Mouse (Mus musculus): ENCODE data around the gene Dact3. TPM values are rescaled to one million over a fixed set of nuclear protein-coding genes. Genes with fewer than 3 reads are reported as not detected.
A peak's percentile ranks its signal among the peaks of the same experiment; 100 is the strongest.

The Dact3 gene
- polyA plus RNA-seq, 1 experiment = 169 TPM

DNA sequence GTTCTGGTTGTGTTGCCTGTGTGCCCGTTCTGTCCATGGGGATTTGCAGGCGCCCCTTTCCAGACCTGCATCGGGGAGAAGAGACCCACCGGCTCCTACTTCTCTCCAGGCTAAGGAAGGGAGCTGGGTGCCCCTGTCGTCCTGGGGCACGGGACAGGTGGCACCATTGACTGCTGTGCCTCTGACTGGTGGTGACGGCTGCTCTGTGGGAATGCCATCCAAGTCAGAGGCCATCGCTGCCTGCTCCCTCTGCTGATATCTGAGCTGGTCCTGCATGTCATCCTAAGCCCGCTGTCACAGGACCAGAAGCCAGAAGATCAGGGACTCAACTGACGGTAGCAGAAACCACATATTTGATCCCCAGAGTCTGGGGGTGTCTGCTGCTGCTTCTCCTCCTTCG, 33.7 kb downstream of the Dact3 start:
- no peak for TF ChIP-seq POLR2A (IDR thresholded peaks at IDR 0.05; ENCODE audit: extremely low read depth, insufficient read depth, low read length)
- TF ChIP-seq CTCF (IDR thresholded peaks at IDR 0.05; ENCODE audit: extremely low read depth, insufficient read depth, low read length) = no peak
- Histone ChIP-seq H3K4me1 (ENCODE audit: control insufficient read depth, insufficient read depth, low read length) (no peaks in the 10 kb centered on the region; the same call in 1 of the 2 replicates), H3K4me3 (ENCODE audit: insufficient read depth, low read length) (no peak overlapping the region), H3K27ac (ENCODE audit: insufficient read depth, low read length) (no peak overlapping the region)

DNA sequence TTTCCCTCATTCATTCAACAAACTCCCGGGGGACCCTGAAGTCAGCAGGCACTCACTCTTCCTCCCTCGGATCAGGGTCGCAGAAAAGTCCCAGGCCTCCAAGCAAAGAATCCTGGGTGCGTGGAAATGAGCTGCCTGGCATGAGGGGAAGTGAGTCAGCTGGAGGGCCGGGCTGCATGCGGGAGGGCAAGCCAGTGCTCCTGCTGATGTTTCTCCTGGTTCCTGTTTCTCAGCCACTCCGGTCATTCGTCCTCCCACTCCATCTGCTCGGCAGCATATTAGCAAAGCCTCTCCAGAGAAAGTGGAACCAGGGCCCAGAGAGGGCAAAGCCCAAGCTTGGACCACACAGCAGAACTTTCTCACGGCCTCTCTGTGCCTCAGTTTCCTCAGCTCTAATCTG, 34.8 kb downstream of the Dact3 start:
- no peak overlapping the region for H3K4me3 ChIP-seq (ENCODE audit: insufficient read depth, low read length)
- no peak for TF ChIP-seq POLR2A (IDR thresholded peaks at IDR 0.05; ENCODE audit: extremely low read depth, insufficient read depth, low read length)
- TF ChIP-seq CTCF (IDR thresholded peaks at IDR 0.05; ENCODE audit: extremely low read depth, insufficient read depth, low read length) = no peak
- H3K27ac ChIP-seq (ENCODE audit: insufficient read depth, low read length) = no peak overlapping the region
- H3K4me1 ChIP-seq (ENCODE audit: control insufficient read depth, insufficient read depth, low read length) = no peaks in the 10 kb centered on the region; the same call in 1 of the 2 replicates

DNA sequence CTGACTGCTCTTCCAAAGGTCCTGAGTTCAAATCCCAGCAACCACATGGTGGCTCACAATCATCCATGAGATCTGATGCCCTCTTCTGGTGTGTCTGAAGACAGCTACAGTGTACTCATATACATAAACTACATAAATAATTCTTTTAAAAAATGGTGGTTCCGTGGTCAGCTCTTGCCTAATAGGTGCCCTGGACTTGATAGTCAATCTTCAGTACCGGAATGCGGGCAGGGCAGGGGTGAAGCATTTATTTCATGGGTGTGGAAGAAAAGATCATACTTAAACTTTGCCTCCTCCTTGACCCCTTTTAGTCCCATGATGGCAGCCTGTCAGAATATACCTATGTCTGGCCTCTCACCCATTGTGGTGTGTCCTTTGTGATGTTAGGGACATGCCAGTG, 36.8 kb downstream of the Dact3 start:
- Histone ChIP-seq H3K4me1 (ENCODE audit: control insufficient read depth, insufficient read depth, low read length) (0 out of 2 replicates have a peak, but pooled peaks cover under 1% of the 10 kb centered on the region), H3K4me3 (ENCODE audit: insufficient read depth, low read length) (no peak overlapping the region), H3K27ac (ENCODE audit: insufficient read depth, low read length) (no peak overlapping the region)
- no peak for TF ChIP-seq CTCF (IDR thresholded peaks at IDR 0.05; ENCODE audit: extremely low read depth, insufficient read depth, low read length)
- TF ChIP-seq POLR2A (IDR thresholded peaks at IDR 0.05; ENCODE audit: extremely low read depth, insufficient read depth, low read length) = no peak

DNA sequence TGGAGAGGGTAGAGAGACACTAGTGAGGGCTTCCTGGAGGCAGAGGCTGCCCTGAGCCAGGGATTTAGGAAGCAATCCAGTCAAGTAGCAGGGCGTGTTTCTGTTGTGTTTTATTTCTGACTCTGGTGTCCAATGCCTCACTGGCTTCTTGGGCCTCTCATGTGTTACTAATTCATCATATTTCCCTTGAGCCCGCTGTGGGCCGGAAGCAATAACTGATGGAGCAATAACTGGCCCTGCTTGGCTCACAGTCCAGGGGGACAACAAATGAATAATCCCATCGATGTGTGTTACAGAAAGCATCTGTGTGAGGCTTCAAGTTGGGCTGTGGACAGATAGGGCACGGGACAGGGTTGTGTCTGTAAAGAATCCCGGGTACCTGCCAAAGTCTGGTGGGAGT, 37.2 kb downstream of the Dact3 start:
- Histone ChIP-seq H3K4me1 (ENCODE audit: control insufficient read depth, insufficient read depth, low read length) (0 out of 2 replicates have a peak, but pooled peaks cover 2% of the 10 kb centered on the region), H3K4me3 (ENCODE audit: insufficient read depth, low read length) (no peak overlapping the region), H3K27ac (ENCODE audit: insufficient read depth, low read length) (no peak overlapping the region)
- TF ChIP-seq POLR2A (IDR thresholded peaks at IDR 0.05; ENCODE audit: extremely low read depth, insufficient read depth, low read length) (no peak), CTCF (IDR thresholded peaks at IDR 0.05; ENCODE audit: extremely low read depth, insufficient read depth, low read length) (no peak)

DNA sequence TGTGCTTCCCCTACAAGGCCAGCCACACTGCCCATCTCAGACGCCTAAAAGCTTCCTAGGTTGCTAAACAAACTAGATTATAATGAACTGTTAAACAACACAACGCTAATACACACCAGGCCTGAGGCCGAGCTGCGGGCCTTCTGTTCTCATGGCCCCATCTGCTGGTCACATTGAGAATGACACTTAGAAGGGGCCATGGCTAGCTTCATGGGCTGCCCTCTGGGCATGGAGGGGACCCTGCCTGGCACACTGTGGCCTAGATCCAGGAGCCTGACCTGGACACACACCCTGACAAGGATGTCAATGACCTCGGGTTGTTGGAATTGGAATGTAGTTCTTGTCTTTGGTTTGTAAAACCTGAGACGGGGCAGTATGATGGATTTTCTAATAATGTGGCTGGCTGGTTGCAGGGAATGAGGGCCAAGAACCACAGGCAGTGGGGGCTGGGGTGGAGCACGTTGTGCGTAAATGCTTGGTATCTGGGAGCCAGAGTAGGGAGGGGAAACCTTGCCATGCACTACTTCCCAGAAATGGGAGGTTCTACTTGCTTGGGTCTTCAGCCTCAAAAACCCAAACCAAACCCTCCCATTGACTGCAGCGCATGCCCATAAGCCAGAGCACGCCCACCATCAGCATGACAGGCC, 38.8 kb downstream of the Dact3 start:
- TF ChIP-seq POLR2A (IDR thresholded peaks at IDR 0.05; ENCODE audit: extremely low read depth, insufficient read depth, low read length) = no peak
- TF ChIP-seq CTCF (IDR thresholded peaks at IDR 0.05; ENCODE audit: extremely low read depth, insufficient read depth, low read length) = peak; percentile 81
- Histone ChIP-seq H3K27ac (ENCODE audit: insufficient read depth, low read length) (no peak overlapping the region), H3K4me3 (ENCODE audit: insufficient read depth, low read length) (no peak overlapping the region), H3K4me1 (ENCODE audit: control insufficient read depth, insufficient read depth, low read length) (peaks cover 12% of the 10 kb centered on the region)

DNA sequence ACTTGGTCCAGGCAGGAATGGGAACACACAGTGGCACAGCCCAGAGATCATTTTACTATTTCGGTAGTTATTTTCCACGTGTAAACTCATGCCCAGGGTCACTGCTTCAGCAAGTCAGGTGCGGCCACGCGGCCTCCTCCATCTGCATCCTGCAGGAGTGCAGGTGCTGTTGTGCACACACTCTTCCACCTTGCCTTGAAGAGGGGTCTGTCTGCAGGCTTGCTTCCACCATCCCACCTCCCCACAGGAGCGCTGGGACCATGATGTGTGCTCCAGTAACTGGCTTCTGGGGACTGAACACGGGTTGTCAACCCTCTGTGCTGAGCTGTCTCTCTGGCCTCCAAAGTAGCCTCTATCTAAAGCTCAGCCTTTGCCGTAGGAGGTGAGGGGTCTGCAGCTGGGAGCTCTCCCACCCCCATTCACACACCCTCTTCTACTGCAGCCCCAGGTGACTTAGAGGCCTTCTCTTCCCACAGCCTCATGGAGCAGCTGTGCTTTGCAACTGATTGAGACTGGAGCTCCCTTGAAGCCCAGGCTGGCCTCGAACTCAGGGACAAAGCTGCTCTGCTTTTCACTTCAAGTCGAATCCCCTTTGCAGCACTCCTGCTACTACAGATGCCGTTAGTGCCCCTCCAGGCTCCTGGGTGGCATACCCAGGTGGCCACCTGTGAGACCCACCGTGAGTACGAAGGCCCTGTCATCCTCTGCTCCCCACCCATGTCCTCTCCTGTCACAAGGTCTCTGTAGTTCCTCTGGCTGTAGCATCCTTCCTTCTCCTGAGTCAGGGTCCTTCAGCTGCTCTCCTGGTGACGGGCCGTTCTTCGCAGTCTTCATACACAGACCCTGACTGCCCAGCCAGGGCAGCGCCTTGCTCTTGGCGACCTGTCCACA, 39.6 kb downstream of the Dact3 start:
- Histone ChIP-seq H3K4me3 (ENCODE audit: insufficient read depth, low read length) (no peak overlapping the region), H3K27ac (ENCODE audit: insufficient read depth, low read length) (no peak overlapping the region), H3K4me1 (ENCODE audit: control insufficient read depth, insufficient read depth, low read length) (peaks cover 15% of the 10 kb centered on the region)
- TF ChIP-seq POLR2A (IDR thresholded peaks at IDR 0.05; ENCODE audit: extremely low read depth, insufficient read depth, low read length) (peak; percentile 26; the same call in 1 of the 2 replicates), CTCF (IDR thresholded peaks at IDR 0.05; ENCODE audit: extremely low read depth, insufficient read depth, low read length) (no peak)

DNA sequence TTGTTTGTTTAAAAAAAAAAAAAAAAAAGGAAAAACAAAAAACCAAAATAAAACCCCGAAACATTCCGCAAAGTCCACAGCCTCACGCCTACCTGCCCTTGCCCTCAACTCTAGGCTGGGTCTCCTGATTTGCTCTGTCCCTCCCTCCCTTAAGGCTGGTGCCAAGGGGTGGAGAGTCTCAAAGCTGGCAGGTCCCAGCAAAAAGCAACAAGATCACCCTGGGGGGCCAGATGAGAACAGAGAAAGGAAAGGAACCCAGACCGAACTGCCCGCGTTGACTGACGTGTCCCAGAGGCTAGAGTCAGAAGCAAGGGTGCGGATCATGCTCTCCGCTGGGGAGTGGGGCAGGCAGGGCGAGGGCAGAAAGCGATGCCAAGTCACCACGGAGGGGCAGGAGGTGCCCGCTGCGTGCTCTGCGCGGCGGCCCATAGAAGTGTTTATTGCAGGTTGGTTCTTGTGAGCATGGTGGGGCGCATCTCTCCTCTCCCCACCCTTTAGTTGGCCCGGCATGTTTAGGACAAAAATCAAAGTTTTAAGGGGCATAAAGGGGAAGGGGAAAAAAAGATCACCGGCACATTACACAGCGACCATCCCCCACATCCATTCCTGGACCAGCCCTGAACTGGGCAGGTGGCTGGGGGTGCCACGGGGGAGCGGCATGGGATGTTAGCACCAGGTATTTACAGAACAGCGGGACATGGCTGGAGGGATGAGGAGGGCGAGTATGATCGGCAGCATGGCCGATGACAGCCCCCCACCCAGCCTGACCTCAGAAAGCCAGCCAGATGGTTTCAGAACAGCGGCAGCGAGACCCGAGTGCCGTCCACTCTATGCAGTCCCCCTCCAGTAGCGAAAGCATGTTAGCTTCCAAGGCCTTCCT, 40.6 kb downstream of the Dact3 start:
- Histone ChIP-seq H3K4me1 (ENCODE audit: control insufficient read depth, insufficient read depth, low read length) (peaks cover 18% of the 10 kb centered on the region), H3K27ac (ENCODE audit: insufficient read depth, low read length) (no peak overlapping the region), H3K4me3 (ENCODE audit: insufficient read depth, low read length) (no peak overlapping the region)
- TF ChIP-seq CTCF (IDR thresholded peaks at IDR 0.05; ENCODE audit: extremely low read depth, insufficient read depth, low read length) (no peak), POLR2A (IDR thresholded peaks at IDR 0.05; ENCODE audit: extremely low read depth, insufficient read depth, low read length) (no peak)

DNA sequence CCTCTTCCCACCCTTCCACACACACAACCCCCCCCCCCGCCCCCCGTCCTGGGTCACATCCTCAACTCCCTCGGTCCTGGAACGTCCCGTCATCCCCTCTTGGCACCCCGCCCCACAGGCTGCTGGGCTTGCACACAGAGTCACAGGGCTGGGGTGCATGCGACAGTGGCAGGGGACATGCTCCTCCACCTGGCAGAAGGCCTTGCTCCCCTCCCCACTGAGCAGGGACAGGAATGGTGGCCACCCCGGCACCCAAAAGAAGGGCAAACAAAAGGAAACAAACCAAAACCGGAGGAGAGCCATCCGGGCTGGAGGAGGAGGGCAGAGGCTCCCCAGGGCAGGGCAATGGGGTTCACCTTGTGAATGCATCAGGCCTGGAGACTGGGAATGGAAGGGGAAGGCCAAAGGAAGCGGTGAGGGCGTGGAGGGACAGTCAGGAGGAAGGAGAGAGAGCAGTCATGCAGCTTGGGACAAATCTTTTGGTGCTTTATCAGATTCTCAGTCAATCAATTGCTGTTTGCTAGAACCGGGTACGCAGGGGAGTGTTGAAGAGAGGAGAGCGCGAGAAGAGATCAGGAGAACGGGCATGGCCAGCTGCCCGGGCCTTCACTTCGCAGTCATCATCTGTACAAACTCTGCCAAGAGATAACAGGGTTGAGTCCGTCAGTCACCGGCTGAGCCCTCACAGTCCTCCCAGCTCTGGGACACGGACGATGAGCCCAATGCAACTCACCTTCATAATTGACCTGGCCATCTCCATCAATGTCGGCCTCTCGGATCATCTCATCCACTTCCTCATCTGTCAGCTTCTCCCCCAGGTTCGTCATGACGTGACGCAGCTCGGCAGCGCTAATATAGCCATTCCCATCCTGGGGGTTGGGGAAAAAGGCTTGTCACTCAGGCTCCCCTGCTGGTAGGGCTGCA, 41.5 kb downstream of the Dact3 start:
- no peak overlapping the region for H3K4me3 ChIP-seq (ENCODE audit: insufficient read depth, low read length)
- TF ChIP-seq CTCF (IDR thresholded peaks at IDR 0.05; ENCODE audit: extremely low read depth, insufficient read depth, low read length) (no peak), POLR2A (IDR thresholded peaks at IDR 0.05; ENCODE audit: extremely low read depth, insufficient read depth, low read length) (no peak)
- H3K27ac ChIP-seq (ENCODE audit: insufficient read depth, low read length) = no peak overlapping the region
- H3K4me1 ChIP-seq (ENCODE audit: control insufficient read depth, insufficient read depth, low read length) = peaks cover 18% of the 10 kb centered on the region
